Mouse (Mus musculus): ENCODE results near the gene Wnt1. TPM values are rescaled to one million over a fixed set of nuclear protein-coding genes. Genes with fewer than 3 reads are reported as not detected.
A peak's percentile ranks its signal among the peaks of the same experiment; 100 is the strongest.

Wnt1 gene
- polyA plus RNA-seq, 1 experiment from 2014 or later, result not detected

DNA sequence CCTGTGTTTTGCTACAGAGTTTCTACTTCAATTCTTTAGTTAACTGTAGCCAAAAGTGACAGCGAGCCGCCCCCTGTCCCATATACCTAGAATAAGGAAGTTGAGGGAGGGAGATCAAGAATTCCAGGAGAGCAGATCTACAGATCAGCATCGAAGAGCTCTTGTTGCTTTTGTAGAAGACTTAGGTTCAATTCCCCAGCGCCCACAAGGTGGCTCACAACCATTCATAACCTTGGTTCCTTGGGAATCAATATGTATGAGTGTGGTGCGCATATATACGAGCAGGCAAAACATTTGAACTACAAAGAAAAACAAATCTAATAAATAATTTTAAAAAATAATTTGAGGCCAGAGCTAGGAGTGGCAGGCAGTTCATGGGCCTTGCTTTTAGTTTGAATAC is 8.5 kb upstream of the Wnt1 start:
- WGBS (ENCODE audit: insufficient replicate concordance), result 29% methylated on average over 6 of the region's 6 CpGs
- Histone ChIP-seq H3K4me1 (ENCODE audit: control insufficient read depth, insufficient read depth, low read length) (peaks cover 19% of the 10 kb centered on the region), H3K27me3 (ENCODE audit: control insufficient read depth, insufficient read depth, low read length) (peaks cover 67% of the 10 kb centered on the region), H3K9ac (ENCODE audit: low read depth, low read length) (no peak overlapping the region), H3K27ac (ENCODE audit: low read depth, low read length) (no peak overlapping the region), H3K4me3 (ENCODE audit: low read depth, low read length) (no peak overlapping the region), H3K9me3 (replicated peaks; ENCODE audit: control insufficient read depth, low read length) (no peaks in the 10 kb centered on the region), H3K4me2 (no peak overlapping the region), H3K36me3 (ENCODE audit: control insufficient read depth, insufficient read depth, low read length) (no peaks in the 10 kb centered on the region)
- no peak for ATAC-seq (replicated peaks; ENCODE audit: insufficient number of reproducible peaks, low FRiP score, low TSS enrichment)

- Histone ChIP-seq H3K27me3 (ENCODE audit: control insufficient read depth, insufficient read depth, low read length) (peaks cover 61% of the 10 kb centered on the region), H3K9me3 (replicated peaks; ENCODE audit: control insufficient read depth, low read length) (no peaks in the 10 kb centered on the region), H3K9ac (ENCODE audit: low read depth, low read length) (no peak overlapping the region), H3K4me2 (no peak overlapping the region), H3K4me3 (ENCODE audit: low read depth, low read length) (no peak overlapping the region), H3K4me1 (ENCODE audit: control insufficient read depth, insufficient read depth, low read length) (peaks cover 2% of the 10 kb centered on the region), H3K36me3 (ENCODE audit: control insufficient read depth, insufficient read depth, low read length) (no peaks in the 10 kb centered on the region), H3K27ac (ENCODE audit: low read depth, low read length) (no peak overlapping the region)
- WGBS (ENCODE audit: insufficient replicate concordance), result 35% methylated on average over 7 of the region's 7 CpGs
- ATAC-seq (replicated peaks; ENCODE audit: insufficient number of reproducible peaks, low FRiP score, low TSS enrichment), result no peak
These were observed 3.9 kb upstream of the Wnt1 start for GRCm38 (mm10) chr15:98785744-98786143.

DNA sequence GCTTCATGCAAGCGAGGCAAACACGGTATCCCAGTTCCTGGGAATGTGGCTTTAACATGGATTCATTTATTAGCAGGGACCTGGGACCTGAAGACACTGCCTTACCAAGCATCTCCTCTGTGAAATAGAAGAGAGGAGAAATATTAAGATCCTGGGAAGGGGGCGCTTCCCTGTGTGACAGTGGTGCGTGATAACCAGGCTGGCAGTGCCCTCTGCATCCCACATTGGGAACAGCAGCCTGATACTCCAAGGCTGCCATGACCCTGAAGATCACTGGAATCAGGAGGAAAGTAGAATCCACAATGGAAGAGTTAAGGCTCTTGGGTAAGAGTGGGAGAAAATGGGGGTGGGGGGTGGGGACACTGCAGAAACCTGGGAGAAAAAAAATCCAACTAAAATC is 1.7 kb upstream of the Wnt1 start:
- Histone ChIP-seq H3K4me1 (ENCODE audit: control insufficient read depth, insufficient read depth, low read length) (peaks cover 11% of the 10 kb centered on the region), H3K36me3 (ENCODE audit: control insufficient read depth, insufficient read depth, low read length) (no peaks in the 10 kb centered on the region)

DNA sequence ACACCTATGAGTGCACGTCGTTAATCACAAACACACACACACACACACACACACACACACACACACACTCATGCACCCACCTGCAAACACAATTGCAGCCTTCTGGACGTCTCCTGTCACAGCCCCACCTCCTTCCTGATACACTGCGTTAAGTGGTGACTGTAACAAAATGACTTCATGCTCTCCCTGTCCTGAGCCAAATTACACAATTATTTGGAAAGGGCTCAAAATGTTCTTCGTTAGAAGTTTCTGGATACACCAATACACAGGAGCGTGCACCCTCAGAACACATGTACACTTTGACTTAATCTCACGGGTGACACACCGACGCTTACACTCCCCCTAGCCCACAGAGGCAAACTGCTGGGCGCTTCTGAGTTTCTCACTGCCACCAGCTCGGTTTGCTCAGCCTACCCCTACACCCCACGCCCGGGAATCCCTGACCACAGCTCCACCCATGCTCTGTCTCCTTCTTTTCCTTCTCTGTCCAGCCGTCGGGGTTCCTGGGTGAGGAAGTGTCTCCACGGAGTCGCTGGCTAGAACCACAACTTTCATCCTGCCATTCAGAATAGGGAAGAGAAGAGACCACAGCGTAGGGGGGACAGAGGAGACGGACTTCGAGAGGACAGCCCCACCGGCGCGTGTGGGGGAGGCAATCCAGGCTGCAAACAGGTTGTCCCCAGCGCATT is 541 bp upstream of the Wnt1 start:
- no peak overlapping the region for H3K9ac ChIP-seq (ENCODE audit: low read depth, low read length)
- H3K9me3 ChIP-seq (replicated peaks; ENCODE audit: control insufficient read depth, low read length), result no peaks in the 10 kb centered on the region
- ATAC-seq (replicated peaks; ENCODE audit: insufficient number of reproducible peaks, low FRiP score, low TSS enrichment), result no peak
- 16% methylated on average over 24 of the region's 24 CpGs for WGBS (ENCODE audit: insufficient replicate concordance)
- peak overlapping the region; percentile 20 for H3K4me3 ChIP-seq (ENCODE audit: low read depth, low read length)
- peak overlapping the region; percentile 48 for H3K4me2 ChIP-seq
- H3K27ac ChIP-seq (ENCODE audit: low read depth, low read length), result no peak overlapping the region
- peaks cover 76% of the 10 kb centered on the region for H3K27me3 ChIP-seq (ENCODE audit: control insufficient read depth, insufficient read depth, low read length)
- peaks cover 11% of the 10 kb centered on the region for H3K4me1 ChIP-seq (ENCODE audit: control insufficient read depth, insufficient read depth, low read length)
- no peaks in the 10 kb centered on the region for H3K36me3 ChIP-seq (ENCODE audit: control insufficient read depth, insufficient read depth, low read length)

More for the DNA sequence above, 1.7 kb upstream of the Wnt1 start:
- H3K9me3 ChIP-seq (replicated peaks; ENCODE audit: control insufficient read depth, low read length), result no peaks in the 10 kb centered on the region
- no peak overlapping the region for H3K9ac ChIP-seq (ENCODE audit: low read depth, low read length)
- H3K4me3 ChIP-seq (ENCODE audit: low read depth, low read length), result no peak overlapping the region
- 28% methylated on average over 4 of the region's 4 CpGs for WGBS (ENCODE audit: insufficient replicate concordance)
- no peak overlapping the region for H3K4me2 ChIP-seq
- H3K27ac ChIP-seq (ENCODE audit: low read depth, low read length), result no peak overlapping the region
- ATAC-seq (replicated peaks; ENCODE audit: insufficient number of reproducible peaks, low FRiP score, low TSS enrichment), result no peak
- H3K27me3 ChIP-seq (ENCODE audit: control insufficient read depth, insufficient read depth, low read length), result peaks cover 66% of the 10 kb centered on the region

DNA sequence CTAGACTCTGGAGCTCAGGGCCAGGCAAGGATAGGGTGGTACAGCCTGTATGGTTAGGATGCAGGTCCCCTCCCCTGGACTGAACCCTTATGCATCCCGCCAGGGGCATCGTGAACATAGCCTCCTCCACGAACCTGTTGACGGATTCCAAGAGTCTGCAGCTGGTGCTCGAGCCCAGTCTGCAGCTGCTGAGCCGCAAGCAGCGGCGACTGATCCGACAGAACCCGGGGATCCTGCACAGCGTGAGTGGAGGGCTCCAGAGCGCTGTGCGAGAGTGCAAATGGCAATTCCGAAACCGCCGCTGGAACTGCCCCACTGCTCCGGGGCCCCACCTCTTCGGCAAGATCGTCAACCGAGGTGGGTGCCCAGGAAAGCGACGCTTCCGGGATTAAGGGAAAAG is 1.1 kb downstream of the Wnt1 start:
- Histone ChIP-seq H3K9me3 (replicated peaks; ENCODE audit: control insufficient read depth, low read length) (no peaks in the 10 kb centered on the region), H3K27me3 (ENCODE audit: control insufficient read depth, insufficient read depth, low read length) (peaks cover 91% of the 10 kb centered on the region), H3K4me3 (ENCODE audit: low read depth, low read length) (peak overlapping the region; percentile 31), H3K27ac (ENCODE audit: low read depth, low read length) (no peak overlapping the region), H3K4me2 (peak overlapping the region; percentile 51), H3K36me3 (ENCODE audit: control insufficient read depth, insufficient read depth, low read length) (no peaks in the 10 kb centered on the region), H3K4me1 (ENCODE audit: control insufficient read depth, insufficient read depth, low read length) (peaks cover 11% of the 10 kb centered on the region), H3K9ac (ENCODE audit: low read depth, low read length) (no peak overlapping the region)
- WGBS (ENCODE audit: insufficient replicate concordance), result under 1% methylated on average over 23 of the region's 23 CpGs
- no peak for ATAC-seq (replicated peaks; ENCODE audit: insufficient number of reproducible peaks, low FRiP score, low TSS enrichment)

DNA sequence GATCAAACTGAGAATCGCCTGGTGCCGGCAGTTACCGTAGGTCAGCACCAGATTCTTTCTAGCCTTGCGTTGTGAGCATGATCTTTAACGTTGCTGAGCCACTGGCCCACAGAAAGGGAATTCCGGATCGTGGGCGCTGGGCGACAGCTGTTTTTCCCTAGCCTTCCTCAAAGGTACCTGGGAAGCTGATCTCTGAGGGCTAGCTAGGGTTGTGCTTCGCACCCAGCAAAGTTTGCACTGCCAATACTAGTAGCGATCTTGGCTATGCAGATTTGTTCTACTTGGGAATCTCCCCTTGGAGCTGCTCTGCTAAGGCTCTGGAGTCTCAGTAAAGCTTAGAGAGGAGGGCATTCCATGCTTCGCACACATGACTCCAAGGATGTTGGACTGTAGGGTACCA is 1.6 kb downstream of the Wnt1 start:
- Histone ChIP-seq H3K9ac (ENCODE audit: low read depth, low read length) (no peak overlapping the region), H3K4me3 (ENCODE audit: low read depth, low read length) (peak overlapping the region; percentile 31), H3K9me3 (replicated peaks; ENCODE audit: control insufficient read depth, low read length) (no peaks in the 10 kb centered on the region), H3K4me2 (peak overlapping the region; percentile 51), H3K36me3 (ENCODE audit: control insufficient read depth, insufficient read depth, low read length) (no peaks in the 10 kb centered on the region), H3K27me3 (ENCODE audit: control insufficient read depth, insufficient read depth, low read length) (peaks cover 95% of the 10 kb centered on the region), H3K4me1 (ENCODE audit: control insufficient read depth, insufficient read depth, low read length) (peaks cover 11% of the 10 kb centered on the region), H3K27ac (ENCODE audit: low read depth, low read length) (no peak overlapping the region)
- no peak for ATAC-seq (replicated peaks; ENCODE audit: insufficient number of reproducible peaks, low FRiP score, low TSS enrichment)
- 2% methylated on average over 12 of the region's 12 CpGs for WGBS (ENCODE audit: insufficient replicate concordance)

DNA sequence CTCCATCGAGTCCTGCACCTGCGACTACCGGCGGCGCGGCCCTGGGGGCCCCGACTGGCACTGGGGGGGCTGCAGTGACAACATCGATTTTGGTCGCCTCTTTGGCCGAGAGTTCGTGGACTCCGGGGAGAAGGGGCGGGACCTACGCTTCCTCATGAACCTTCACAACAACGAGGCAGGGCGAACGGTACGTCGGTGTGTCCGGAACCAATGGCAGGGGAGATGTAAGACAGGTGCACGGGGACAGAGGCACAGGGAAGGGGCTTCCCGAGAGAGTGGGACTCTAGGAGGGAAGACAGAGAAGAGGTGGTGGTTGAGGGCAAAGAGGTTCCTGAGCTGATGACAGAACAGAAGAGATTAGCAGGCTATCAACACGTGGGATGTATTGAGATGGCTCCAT is 2.1 kb downstream of the Wnt1 start:
- WGBS (ENCODE audit: insufficient replicate concordance), result 2% methylated on average over 23 of the region's 23 CpGs
- peaks cover 96% of the 10 kb centered on the region for H3K27me3 ChIP-seq (ENCODE audit: control insufficient read depth, insufficient read depth, low read length)
- H3K4me2 ChIP-seq, result peak overlapping the region; percentile 16; the same call in 1 of the 2 replicates
- H3K9ac ChIP-seq (ENCODE audit: low read depth, low read length), result no peak overlapping the region
- no peak for ATAC-seq (replicated peaks; ENCODE audit: insufficient number of reproducible peaks, low FRiP score, low TSS enrichment)
- peak overlapping the region; percentile 31; the same call in 1 of the 2 replicates for H3K4me3 ChIP-seq (ENCODE audit: low read depth, low read length)
- no peaks in the 10 kb centered on the region for H3K9me3 ChIP-seq (replicated peaks; ENCODE audit: control insufficient read depth, low read length)
- peaks cover 17% of the 10 kb centered on the region for H3K4me1 ChIP-seq (ENCODE audit: control insufficient read depth, insufficient read depth, low read length)
- H3K36me3 ChIP-seq (ENCODE audit: control insufficient read depth, insufficient read depth, low read length), result no peaks in the 10 kb centered on the region
- no peak overlapping the region for H3K27ac ChIP-seq (ENCODE audit: low read depth, low read length)

DNA sequence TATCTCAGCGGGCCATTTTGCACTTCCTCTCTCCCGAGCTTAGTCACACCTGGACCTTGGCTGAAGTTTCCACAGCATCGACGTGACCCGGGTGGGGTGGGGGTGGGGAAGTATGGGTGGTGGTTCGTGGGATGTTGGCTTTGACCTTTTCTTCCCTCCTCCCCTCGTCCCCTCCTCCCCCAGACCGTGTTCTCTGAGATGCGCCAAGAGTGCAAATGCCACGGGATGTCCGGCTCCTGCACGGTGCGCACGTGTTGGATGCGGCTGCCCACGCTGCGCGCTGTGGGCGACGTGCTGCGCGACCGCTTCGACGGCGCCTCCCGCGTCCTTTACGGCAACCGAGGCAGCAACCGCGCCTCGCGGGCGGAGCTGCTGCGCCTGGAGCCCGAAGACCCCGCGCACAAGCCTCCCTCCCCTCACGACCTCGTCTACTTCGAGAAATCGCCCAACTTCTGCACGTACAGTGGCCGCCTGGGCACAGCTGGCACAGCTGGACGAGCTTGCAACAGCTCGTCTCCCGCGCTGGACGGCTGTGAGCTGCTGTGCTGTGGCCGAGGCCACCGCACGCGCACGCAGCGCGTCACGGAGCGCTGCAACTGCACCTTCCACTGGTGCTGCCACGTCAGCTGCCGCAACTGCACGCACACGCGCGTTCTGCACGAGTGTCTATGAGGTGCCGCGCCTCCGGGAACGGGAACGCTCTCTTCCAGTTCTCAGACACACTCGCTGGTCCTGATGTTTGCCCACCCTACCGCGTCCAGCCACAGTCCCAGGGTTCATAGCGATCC is 2.8 kb downstream of the Wnt1 start:
- Histone ChIP-seq H3K9ac (ENCODE audit: low read depth, low read length) (no peak overlapping the region), H3K9me3 (replicated peaks; ENCODE audit: control insufficient read depth, low read length) (no peaks in the 10 kb centered on the region), H3K36me3 (ENCODE audit: control insufficient read depth, insufficient read depth, low read length) (no peaks in the 10 kb centered on the region), H3K27me3 (ENCODE audit: control insufficient read depth, insufficient read depth, low read length) (peaks cover 99% of the 10 kb centered on the region), H3K4me3 (ENCODE audit: low read depth, low read length) (peak overlapping the region; percentile 22), H3K4me2 (peak overlapping the region; percentile 48), H3K4me1 (ENCODE audit: control insufficient read depth, insufficient read depth, low read length) (peaks cover 19% of the 10 kb centered on the region), H3K27ac (ENCODE audit: low read depth, low read length) (no peak overlapping the region)
- no peak for ATAC-seq (replicated peaks; ENCODE audit: insufficient number of reproducible peaks, low FRiP score, low TSS enrichment)
- WGBS (ENCODE audit: insufficient replicate concordance), result 2% methylated on average over 75 of the region's 75 CpGs
